Mouse (Mus musculus) ES-Bruce4 (cell line): ENCODE results near the gene Fmo2. TPM values are rescaled to one million over a fixed set of nuclear protein-coding genes. Genes with fewer than 3 reads are reported as not detected.

Experiments
- H3K27ac ChIP-seq: 2 replicates; pipeline ENCODE4 v1.5.1; 2012; ENCODE audit warnings: low read length, inconsistent platforms; ENCODE audit not compliant: insufficient read depth
- H3K27me3 ChIP-seq: 2 replicates; pipeline ENCODE4 v1.6.1; 2012; ENCODE audit warnings: mild to moderate bottlenecking, low read length, inconsistent platforms; ENCODE audit not compliant: control insufficient read depth, poor library complexity, insufficient read depth, severe bottlenecking
- H3K36me3 ChIP-seq: 2 replicates; pipeline ENCODE4 v1.6.1; 2012; ENCODE audit warnings: inconsistent platforms, mild to moderate bottlenecking, low read length, moderate library complexity; ENCODE audit not compliant: control insufficient read depth, poor library complexity, insufficient read depth, severe bottlenecking
- H3K4me1 ChIP-seq: one replicate; pipeline ENCODE4 v1.8.1; 2011; ENCODE audit warnings: low read length; ENCODE audit not compliant: control insufficient read depth, insufficient read depth
- H3K4me3 ChIP-seq: 2 replicates; pipeline ENCODE4 v1.5.1; 2011; ENCODE audit warnings: low read depth, mild to moderate bottlenecking, low read length
- H3K9ac ChIP-seq: 2 replicates; pipeline ENCODE4 v1.6.1; 2012; ENCODE audit warnings: low read depth, mild to moderate bottlenecking, inconsistent platforms; ENCODE audit not compliant: poor library complexity, severe bottlenecking
- H3K9me3 ChIP-seq: replicated peaks from 2 replicates; pipeline ENCODE4 v1.6.1; 2012; ENCODE audit warnings: mild to moderate bottlenecking, low read length, inconsistent platforms; ENCODE audit not compliant: control insufficient read depth, poor library complexity, insufficient read depth, severe bottlenecking
- CTCF ChIP-seq: IDR thresholded peaks from one replicate; pipeline ENCODE4 v1.8.1; 2011; ENCODE audit warnings: low read depth, low read length
- EP300 ChIP-seq: IDR thresholded peaks from 2 replicates; pipeline ENCODE4 v1.6.1; 2011; ENCODE audit warnings: low read depth, low read length; ENCODE audit not compliant: insufficient read depth
- POLR2A ChIP-seq: IDR thresholded peaks from one replicate; pipeline ENCODE4 v1.8.1; 2011; ENCODE audit warnings: low read length; ENCODE audit not compliant: insufficient read depth
- polyA plus RNA-seq: library from polyadenylated mRNA; stranded (reverse); fragments of >200 nt; gene quantifications from 2 replicates; pipeline ENCODE4 v1.2.4, GENCODE M21; 2011; ENCODE audit warnings: low read depth; ENCODE audit not compliant: missing spikeins, insufficient read depth, insufficient read length

The Fmo2 gene
- polyA plus RNA-seq, 1 experiment = not detected

GRCm38 (mm10) chr1:162937970-162938695 is 39.6 kb upstream of the Fmo2 start:
- no peak overlapping the region for H3K9ac ChIP-seq
- H3K36me3 ChIP-seq = no peaks in the 10 kb centered on the region
- H3K9me3 ChIP-seq = no peaks in the 10 kb centered on the region
- no peak overlapping the region for H3K4me3 ChIP-seq
- no peaks in the 10 kb centered on the region for H3K4me1 ChIP-seq
- TF ChIP-seq EP300 (no peak), CTCF (no peak), POLR2A (no peak)
- no peak overlapping the region for H3K27ac ChIP-seq
- H3K27me3 ChIP-seq = no peaks in the 10 kb centered on the region

GRCm38 (mm10) chr1:162937415-162937814 is 38.9 kb upstream of the Fmo2 start, which contains the start of gene Fmo6:
Gene Fmo6 (minus strand): TSS chr1:162937515.
- TF ChIP-seq CTCF (no peak), EP300 (no peak), POLR2A (no peak)
- no peak within 1 kb of the TSS for H3K4me3 ChIP-seq
- H3K27ac ChIP-seq = no peak within 1 kb of the TSS

GRCm38 (mm10) chr1:162934374-162935012 is 36.0 kb upstream of the Fmo2 start:
- no peak overlapping the region for H3K27ac ChIP-seq
- no peak overlapping the region for H3K4me3 ChIP-seq
- no peaks in the 10 kb centered on the region for H3K4me1 ChIP-seq
- H3K27me3 ChIP-seq = no peaks in the 10 kb centered on the region
- TF ChIP-seq POLR2A = no peak
- no peak for TF ChIP-seq CTCF
- no peak for TF ChIP-seq EP300
- no peaks in the 10 kb centered on the region for H3K9me3 ChIP-seq
- H3K9ac ChIP-seq = no peak overlapping the region
- H3K36me3 ChIP-seq = no peaks in the 10 kb centered on the region

More at GRCm38 (mm10) chr1:162937415-162937814, 38.9 kb upstream of the Fmo2 start, which contains the start of gene Fmo6:
- Histone ChIP-seq H3K36me3 (no peaks in the 10 kb centered on the region), H3K9ac (no peak within 1 kb of the TSS), H3K9me3 (no peaks in the 10 kb centered on the region), H3K4me1 (no peaks in the 10 kb centered on the region), H3K27me3 (no peaks in the 10 kb centered on the region)

- TF ChIP-seq EP300 (no peak), POLR2A (no peak), CTCF (no peak)
- Histone ChIP-seq H3K27me3 (no peaks in the 10 kb centered on the region), H3K36me3 (no peaks in the 10 kb centered on the region), H3K9me3 (no peaks in the 10 kb centered on the region), H3K4me3 (no peak overlapping the region), H3K4me1 (no peaks in the 10 kb centered on the region), H3K9ac (no peak overlapping the region), H3K27ac (no peak overlapping the region)
These were observed 33.9 kb upstream of the Fmo2 start for GRCm38 (mm10) chr1:162932386-162932785.

- no peaks in the 10 kb centered on the region for H3K27me3 ChIP-seq
- H3K27ac ChIP-seq = no peak overlapping the region
- H3K4me1 ChIP-seq = no peaks in the 10 kb centered on the region
- H3K9me3 ChIP-seq = no peaks in the 10 kb centered on the region
- no peaks in the 10 kb centered on the region for H3K36me3 ChIP-seq
- no peak overlapping the region for H3K9ac ChIP-seq
- TF ChIP-seq CTCF (no peak), POLR2A (no peak), EP300 (no peak)
- no peak overlapping the region for H3K4me3 ChIP-seq
These were observed 33.4 kb upstream of the Fmo2 start for GRCm38 (mm10) chr1:162931880-162932279.
